Mouse (Mus musculus): ENCODE measurements around the gene Dock4.

Dock4 gene

GRCm38 (mm10) chr12:40459673-40460265 lies 14.0 kb downstream of the Dock4 start:
- DNase-seq (ENCODE audit: low read depth in 2 of 2, low spot score in 2 of 2), result no peak

- DNase-seq (ENCODE audit: low read depth in 2 of 2, low spot score in 2 of 2), result no peak
Observed at GRCm38 (mm10) chr12:40462693-40463235, 17.0 kb downstream of the Dock4 start.

GRCm38 (mm10) chr12:40463828-40464227 lies 18.1 kb downstream of the Dock4 start:
- no peak for DNase-seq (ENCODE audit: low read depth in 2 of 2, low spot score in 2 of 2)

- DNase-seq (ENCODE audit: low read depth in 2 of 2, low spot score in 2 of 2), result no peak
Observed at GRCm38 (mm10) chr12:40464282-40464681, 18.5 kb downstream of the Dock4 start.

- no peak for DNase-seq (ENCODE audit: low read depth in 2 of 2, low spot score in 2 of 2)
Observed at GRCm38 (mm10) chr12:40468235-40468634, 22.5 kb downstream of the Dock4 start.

- no peak for DNase-seq (ENCODE audit: low read depth in 2 of 2, low spot score in 2 of 2)
Observed at GRCm38 (mm10) chr12:40469009-40469408, 23.3 kb downstream of the Dock4 start.

GRCm38 (mm10) chr12:40471649-40472399 lies 26.1 kb downstream of the Dock4 start:
- no peak for DNase-seq (ENCODE audit: low read depth in 2 of 2, low spot score in 2 of 2)

GRCm38 (mm10) chr12:40473709-40474108 lies 28.0 kb downstream of the Dock4 start:
- DNase-seq (ENCODE audit: low read depth in 2 of 2, low spot score in 2 of 2), result no peak

GRCm38 (mm10) chr12:40477621-40478452 lies 32.1 kb downstream of the Dock4 start:
- no peak for DNase-seq (ENCODE audit: low read depth in 2 of 2, low spot score in 2 of 2)

GRCm38 (mm10) chr12:40484224-40484623 lies 38.5 kb downstream of the Dock4 start:
- DNase-seq (ENCODE audit: low read depth in 2 of 2, low spot score in 2 of 2), result no peak

- no peak for DNase-seq (ENCODE audit: low read depth in 2 of 2, low spot score in 2 of 2)
Observed at GRCm38 (mm10) chr12:40485210-40485609, 39.5 kb downstream of the Dock4 start.

GRCm38 (mm10) chr12:40486047-40486837 lies 40.5 kb downstream of the Dock4 start:
- no peak for DNase-seq (ENCODE audit: low read depth in 2 of 2, low spot score in 2 of 2)

GRCm38 (mm10) chr12:40496387-40496786 lies 50.6 kb downstream of the Dock4 start:
- DNase-seq (ENCODE audit: low read depth in 2 of 2, low spot score in 2 of 2), result no peak

GRCm38 (mm10) chr12:40497806-40498205 lies 52.1 kb downstream of the Dock4 start:
- DNase-seq (ENCODE audit: low read depth in 2 of 2, low spot score in 2 of 2), result no peak

GRCm38 (mm10) chr12:40498250-40498671 lies 52.5 kb downstream of the Dock4 start:
- DNase-seq (ENCODE audit: low read depth in 2 of 2, low spot score in 2 of 2), result no peak

GRCm38 (mm10) chr12:40498928-40499626 lies 53.3 kb downstream of the Dock4 start:
- DNase-seq (ENCODE audit: low read depth in 2 of 2, low spot score in 2 of 2), result no peak

GRCm38 (mm10) chr12:40499627-40500329 lies 54.0 kb downstream of the Dock4 start:
- no peak for DNase-seq (ENCODE audit: low read depth in 2 of 2, low spot score in 2 of 2)

GRCm38 (mm10) chr12:40501141-40501540 lies 55.4 kb downstream of the Dock4 start:
- no peak for DNase-seq (ENCODE audit: low read depth in 2 of 2, low spot score in 2 of 2)

- DNase-seq (ENCODE audit: low read depth in 2 of 2, low spot score in 2 of 2), result no peak
Observed at GRCm38 (mm10) chr12:40503520-40503919, 57.8 kb downstream of the Dock4 start.

- DNase-seq (ENCODE audit: low read depth in 2 of 2, low spot score in 2 of 2), result no peak
Observed at GRCm38 (mm10) chr12:40504687-40505086, 58.9 kb downstream of the Dock4 start.

Data from CD8-positive naive resting alpha-beta T cell, adult 2 months (primary cell).